Mouse (Mus musculus) layer of hippocampus, adult 11-12 months (tissue): ENCODE data around the gene Nos1ap.

Experiments
- DNase-seq: peaks from one replicate; pipeline ENCODE4 v3.0.0; 2022; ENCODE audit warnings: low spot score

Gene Nos1ap

GRCm38 (mm10) chr1:170457673-170458072 is 132.0 kb downstream of the Nos1ap start:
- no peak for DNase-seq

DNA sequence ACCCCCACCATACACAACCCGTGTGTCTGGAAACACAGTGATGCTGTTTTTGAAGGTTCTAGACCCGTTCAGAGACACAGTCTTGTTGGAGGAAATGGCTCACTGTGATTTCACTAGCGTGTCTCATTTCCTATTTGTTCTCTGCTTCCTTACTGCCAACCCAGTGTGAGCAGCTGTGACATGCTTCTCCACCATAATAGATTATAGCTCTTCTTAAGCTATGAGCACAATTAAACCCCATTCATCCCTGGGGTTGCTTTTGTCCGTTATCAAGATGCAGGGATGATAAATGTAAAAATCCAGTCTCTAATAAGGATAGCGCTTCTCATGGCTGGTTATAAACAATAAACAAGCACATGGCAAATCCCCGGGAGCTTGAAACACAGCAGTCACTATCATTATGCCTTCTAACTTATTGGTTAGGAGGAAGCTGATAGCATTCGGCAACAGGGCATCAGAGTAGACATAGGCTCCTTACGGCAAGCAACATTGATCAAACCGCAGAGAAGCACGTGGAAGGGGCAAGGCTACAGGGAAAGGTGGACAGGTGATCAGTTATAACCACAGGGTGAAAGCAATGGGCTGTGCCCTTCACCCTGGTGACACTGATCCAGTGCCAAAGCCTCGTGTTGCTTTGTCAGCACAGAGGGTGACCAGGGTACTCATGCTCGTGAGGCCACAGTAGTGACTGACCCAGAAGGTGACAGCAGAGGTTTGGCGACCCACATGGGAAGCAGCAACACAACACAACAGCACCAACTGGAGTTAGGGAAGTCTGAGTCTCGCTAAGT is 133.6 kb downstream of the Nos1ap start:
- DNase-seq: no peak

GRCm38 (mm10) chr1:170455387-170455786 is 134.3 kb downstream of the Nos1ap start:
- no peak for DNase-seq

DNA sequence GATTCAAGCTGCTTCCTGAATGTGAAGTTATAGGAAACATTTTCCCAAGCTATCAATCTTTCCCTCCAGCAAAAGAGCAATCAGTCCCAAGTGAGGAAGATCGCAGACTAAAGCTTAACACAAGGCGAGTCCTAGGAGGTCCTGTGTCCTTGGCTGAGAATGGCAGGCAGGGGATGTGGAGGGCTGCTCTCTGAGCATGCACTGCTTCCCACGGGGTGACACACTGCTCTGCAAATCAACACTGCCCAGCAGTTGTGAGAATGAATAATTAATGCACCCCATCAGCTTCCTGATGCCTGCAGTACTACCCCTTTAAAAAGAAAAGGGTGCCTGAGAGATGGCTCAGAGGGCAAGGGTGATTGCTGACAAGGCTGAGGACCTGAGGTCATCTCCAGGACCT is 136.2 kb downstream of the Nos1ap start:
- DNase-seq: no peak

GRCm38 (mm10) chr1:170448244-170448643 is 141.4 kb downstream of the Nos1ap start:
- no peak for DNase-seq

- DNase-seq: no peak
These were observed 144.2 kb downstream of the Nos1ap start for GRCm38 (mm10) chr1:170445458-170445857.

DNA sequence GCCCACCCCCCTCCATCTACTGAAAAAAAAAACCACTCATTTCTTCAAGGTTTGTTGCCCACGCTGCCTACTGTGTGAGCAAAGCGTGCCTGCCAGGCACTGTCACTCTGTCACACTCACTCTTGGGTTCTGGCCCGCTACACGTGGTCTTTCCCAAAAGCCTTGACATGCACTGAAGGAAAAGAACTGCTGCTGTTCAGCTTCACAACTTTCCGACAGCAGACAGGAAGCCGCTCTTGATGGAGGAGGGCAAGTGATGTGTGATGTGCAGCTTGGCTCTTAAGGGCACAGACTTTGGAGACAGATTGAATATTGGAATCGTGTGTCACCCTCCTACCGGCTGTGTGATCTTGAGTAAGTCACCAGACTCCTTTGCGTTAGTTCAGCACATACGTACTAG is 149.3 kb downstream of the Nos1ap start:
- no peak for DNase-seq

GRCm38 (mm10) chr1:170438471-170439151 is 151.1 kb downstream of the Nos1ap start:
- no peak for DNase-seq

- no peak for DNase-seq
These were observed 155.5 kb downstream of the Nos1ap start for GRCm38 (mm10) chr1:170434146-170434545.

DNA sequence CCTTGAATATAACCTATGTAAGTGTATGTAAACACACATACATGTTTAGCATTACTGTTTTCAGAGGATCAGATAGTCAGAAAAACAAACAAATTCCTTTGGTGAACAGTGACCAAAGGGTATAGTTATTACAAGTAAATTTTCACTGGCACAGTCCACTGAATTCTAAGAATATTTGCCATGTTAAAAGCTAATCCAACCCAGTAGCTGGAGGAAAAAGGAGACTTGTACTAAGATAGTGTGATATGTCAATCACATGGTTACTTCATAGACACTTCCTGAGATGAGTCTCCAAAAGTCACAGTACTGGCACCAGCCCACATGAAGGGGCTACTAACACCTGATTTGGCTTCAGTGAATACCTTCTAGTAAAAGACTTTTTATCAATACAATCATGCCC is 156.0 kb downstream of the Nos1ap start:
- no peak for DNase-seq

DNA sequence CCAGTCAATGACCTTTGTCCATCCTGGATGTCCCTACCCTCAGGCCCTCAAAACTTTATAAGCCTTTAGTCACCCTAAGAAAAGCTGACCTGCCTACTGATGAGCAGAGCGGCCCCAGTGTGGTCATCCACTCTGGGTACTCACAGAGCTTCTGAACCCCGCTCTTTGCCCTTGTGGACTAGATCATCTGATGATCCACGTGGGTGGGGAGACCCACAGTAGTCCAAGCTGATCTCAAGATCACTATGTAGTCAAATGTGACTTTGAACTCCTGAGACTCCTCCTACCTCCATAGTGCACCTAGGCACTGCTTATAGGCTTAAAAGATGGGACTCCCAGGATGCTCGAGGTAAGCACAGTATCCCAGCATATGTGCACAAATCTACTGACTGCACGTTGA is 157.4 kb downstream of the Nos1ap start:
- no peak for DNase-seq

DNA sequence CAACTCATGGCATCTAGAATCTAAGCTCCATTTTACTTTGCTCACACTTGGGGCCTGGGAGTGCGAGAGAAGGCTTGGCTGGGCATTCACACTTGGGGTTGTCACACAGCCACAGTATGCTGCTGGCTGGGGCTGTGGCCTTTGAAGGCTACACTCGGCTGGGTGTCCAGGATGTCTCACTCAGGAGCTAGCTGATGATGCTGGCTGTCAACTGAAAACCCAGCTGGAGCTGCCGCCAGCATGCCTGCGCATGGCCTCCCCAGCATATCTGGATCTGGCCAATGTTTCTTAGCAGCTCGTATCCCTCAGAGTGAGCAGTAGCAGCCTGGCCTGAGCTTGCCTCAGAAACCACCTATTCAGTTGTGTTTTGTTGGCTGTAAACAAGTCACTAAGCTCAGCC is 158.3 kb downstream of the Nos1ap start:
- DNase-seq: no peak

DNA sequence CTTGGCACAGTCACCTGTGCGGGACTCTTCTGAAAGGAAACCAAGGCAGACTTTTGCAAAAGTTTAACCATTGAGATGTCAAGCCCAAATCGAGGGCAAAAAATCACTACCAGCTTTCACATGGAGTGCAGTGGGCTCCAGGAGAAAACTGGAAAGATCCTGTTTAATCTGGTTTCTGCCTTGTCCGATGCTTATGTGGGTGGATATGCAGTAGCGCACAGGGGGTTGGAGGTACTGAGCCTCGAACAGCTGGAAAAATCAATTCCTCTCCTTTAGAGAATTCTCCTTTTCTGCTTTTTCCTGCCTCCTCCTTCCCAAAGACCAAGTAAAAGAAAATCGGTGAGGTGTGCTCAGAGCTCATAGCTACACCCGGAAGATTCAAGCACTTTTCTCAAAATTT is 159.0 kb downstream of the Nos1ap start:
- no peak for DNase-seq

- no peak for DNase-seq
These were observed 160.0 kb downstream of the Nos1ap start for GRCm38 (mm10) chr1:170429656-170430055.

- DNase-seq: no peak
These were observed 161.5 kb downstream of the Nos1ap start for GRCm38 (mm10) chr1:170428141-170428540.

DNA sequence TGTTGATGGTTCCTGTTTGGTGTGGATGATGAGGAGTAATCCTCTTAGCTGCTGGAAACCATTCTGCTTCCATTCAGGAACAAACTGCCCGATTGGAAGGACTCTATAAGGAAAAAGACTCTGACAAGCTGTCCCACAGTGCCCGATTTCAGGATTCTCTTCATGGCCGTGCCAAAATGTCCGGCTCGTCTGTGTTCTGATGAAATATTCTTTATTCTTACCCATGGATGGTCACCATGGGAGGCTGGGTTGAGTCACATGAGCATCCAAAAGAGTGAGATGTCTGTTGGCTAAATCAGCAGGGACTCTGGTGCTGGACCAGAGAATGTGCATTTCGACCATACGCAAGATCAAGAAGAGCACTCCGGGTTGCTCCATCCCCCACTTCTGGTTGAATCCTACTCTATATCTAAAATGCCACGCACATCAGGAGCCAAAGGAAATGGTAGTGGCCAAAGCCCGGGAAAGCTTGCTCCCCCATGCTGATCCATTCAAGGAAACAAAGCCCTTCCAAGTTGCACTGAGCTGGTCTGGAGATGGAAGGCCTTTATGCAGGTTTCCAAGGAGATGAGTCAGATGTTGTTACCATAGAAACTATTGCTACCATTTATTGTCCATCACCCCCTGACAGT is 165.3 kb downstream of the Nos1ap start:
- no peak for DNase-seq

DNA sequence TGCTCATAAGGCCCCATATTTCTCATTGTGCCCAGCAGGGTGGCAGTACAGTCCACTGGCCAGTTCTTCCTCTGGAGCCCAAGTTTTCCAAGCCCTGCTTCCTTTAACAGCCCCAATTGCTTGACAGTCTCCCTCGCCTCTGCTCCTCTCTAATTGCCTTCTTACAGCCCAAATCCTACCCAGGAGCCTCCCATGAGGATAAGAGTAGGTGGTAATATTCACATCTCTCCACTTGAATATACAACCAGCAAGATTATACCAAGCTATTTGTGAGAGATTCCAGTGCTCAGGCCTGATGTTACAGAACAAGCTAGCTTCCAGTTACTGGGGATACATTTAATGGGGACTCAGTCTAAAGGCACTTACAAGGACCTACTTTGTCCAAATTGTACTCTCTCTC is 166.6 kb downstream of the Nos1ap start:
- no peak for DNase-seq

- no peak for DNase-seq
These were observed 167.5 kb downstream of the Nos1ap start for GRCm38 (mm10) chr1:170422188-170422587.

- no peak for DNase-seq
These were observed 169.7 kb downstream of the Nos1ap start for GRCm38 (mm10) chr1:170419961-170420360.

- DNase-seq: no peak
These were observed 171.5 kb downstream of the Nos1ap start for GRCm38 (mm10) chr1:170418131-170418530.

GRCm38 (mm10) chr1:170416967-170417366 is 172.7 kb downstream of the Nos1ap start:
- DNase-seq: no peak

GRCm38 (mm10) chr1:170416206-170416605 is 173.5 kb downstream of the Nos1ap start:
- no peak for DNase-seq

DNA sequence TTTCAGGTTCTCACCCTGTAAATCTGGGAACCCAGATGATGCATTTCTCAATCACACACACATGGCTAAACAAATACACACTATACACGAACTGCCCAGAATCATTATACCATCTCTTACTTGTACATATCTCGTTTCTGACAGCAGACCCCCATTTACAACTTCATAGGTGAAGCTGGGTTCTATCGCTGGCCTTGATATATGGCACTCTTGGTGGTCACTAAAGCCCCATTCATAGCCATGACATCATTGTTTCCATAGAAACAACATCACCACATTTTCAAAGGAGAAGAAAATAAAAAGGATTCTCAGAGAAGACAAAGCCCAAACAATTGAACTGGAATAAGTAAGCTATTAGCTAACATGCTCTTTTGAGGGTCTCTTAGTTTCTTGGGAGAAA is 174.3 kb downstream of the Nos1ap start:
- DNase-seq: no peak
